Mouse (Mus musculus): ENCODE results near the gene Cdk19. TPM values are rescaled to one million over a fixed set of nuclear protein-coding genes. Genes with fewer than 3 reads are reported as not detected.

Gene Cdk19
- polyA plus RNA-seq, 1 experiment, result 10.7 TPM

DNA sequence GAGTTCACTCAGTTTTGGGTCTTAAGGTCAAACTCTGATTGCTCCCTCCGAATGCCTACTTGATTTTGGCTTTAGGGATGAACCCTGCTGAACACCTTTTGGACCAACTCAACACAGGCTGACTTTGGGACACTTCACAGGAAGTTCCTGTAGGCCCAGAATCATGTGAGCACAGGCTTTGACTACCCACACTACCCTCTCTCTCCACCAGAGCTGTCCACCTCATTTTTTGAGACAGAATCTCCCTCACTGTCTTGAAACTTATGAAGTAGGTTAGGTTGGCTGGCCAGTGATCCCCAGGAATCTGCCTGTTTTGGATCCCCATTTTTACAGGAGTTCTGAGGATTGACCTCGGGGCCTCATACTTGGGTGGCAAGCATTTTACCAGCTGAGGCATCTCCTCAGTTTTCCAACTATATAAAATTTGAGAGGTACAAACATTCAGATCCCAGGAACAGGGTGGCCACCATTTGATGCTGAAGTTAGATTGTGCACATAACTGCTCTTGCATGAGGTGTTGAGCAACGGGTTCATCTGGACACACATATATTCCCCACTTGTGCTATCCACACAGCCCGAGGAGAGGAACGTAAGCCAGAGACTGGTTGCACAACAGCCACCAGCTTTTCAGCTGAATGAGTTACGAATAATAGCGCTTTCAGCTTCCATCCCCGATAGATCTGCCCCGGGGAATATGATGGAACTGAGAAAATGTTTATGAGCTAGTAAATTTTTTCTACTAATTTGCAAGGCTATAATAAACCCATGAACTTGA is 184.9 kb downstream of the Cdk19 start:
- no peaks in the 10 kb centered on the region for H3K36me3 ChIP-seq (ENCODE audit: control insufficient read depth, insufficient read depth, low read length)
- no peak overlapping the region for H3K4me3 ChIP-seq (ENCODE audit: extremely low read depth, insufficient read depth, insufficient read length)
- no peak for DNase-seq (ENCODE audit: low read depth in 1 of 2, low spot score in 2 of 2)
- peaks cover 8% of the 10 kb centered on the region; the same call in 1 of the 2 replicates for H3K4me1 ChIP-seq (ENCODE audit: control insufficient read depth, insufficient read depth, insufficient read length)
- no peak overlapping the region for H3K27ac ChIP-seq (ENCODE audit: insufficient read depth, low read length)
- WGBS, result 78% methylated on average over 9 of the region's 9 CpGs
- no peaks in the 10 kb centered on the region for H3K27me3 ChIP-seq (ENCODE audit: control insufficient read depth, insufficient read depth, low read length)
- TF ChIP-seq POLR2A (IDR thresholded peaks at IDR 0.05; ENCODE audit: low read depth, low read length), result no peak
- TF ChIP-seq CTCF (IDR thresholded peaks at IDR 0.05; ENCODE audit: extremely low read depth, insufficient read depth, insufficient read length, insufficient replicate concordance), result no peak

GRCm38 (mm10) chr10:40524991-40525390 is 185.6 kb downstream of the Cdk19 start:
- Histone ChIP-seq H3K36me3 (ENCODE audit: control insufficient read depth, insufficient read depth, low read length) (no peaks in the 10 kb centered on the region), H3K27me3 (ENCODE audit: control insufficient read depth, insufficient read depth, low read length) (no peaks in the 10 kb centered on the region), H3K4me3 (ENCODE audit: extremely low read depth, insufficient read depth, insufficient read length) (no peak overlapping the region), H3K4me1 (ENCODE audit: control insufficient read depth, insufficient read depth, insufficient read length) (peaks cover 8% of the 10 kb centered on the region; the same call in 1 of the 2 replicates), H3K27ac (ENCODE audit: insufficient read depth, low read length) (no peak overlapping the region)
- no peak for TF ChIP-seq POLR2A (IDR thresholded peaks at IDR 0.05; ENCODE audit: low read depth, low read length)
- TF ChIP-seq CTCF (IDR thresholded peaks at IDR 0.05; ENCODE audit: extremely low read depth, insufficient read depth, insufficient read length, insufficient replicate concordance), result no peak
- DNase-seq (ENCODE audit: low read depth in 1 of 2, low spot score in 2 of 2), result peak; percentile 42 to 64
- 25% methylated on average over 10 of the region's 10 CpGs for WGBS

GRCm38 (mm10) chr10:40525616-40526155 is 186.3 kb downstream of the Cdk19 start:
- WGBS, result 33% methylated on average over 9 of the region's 9 CpGs

DNA sequence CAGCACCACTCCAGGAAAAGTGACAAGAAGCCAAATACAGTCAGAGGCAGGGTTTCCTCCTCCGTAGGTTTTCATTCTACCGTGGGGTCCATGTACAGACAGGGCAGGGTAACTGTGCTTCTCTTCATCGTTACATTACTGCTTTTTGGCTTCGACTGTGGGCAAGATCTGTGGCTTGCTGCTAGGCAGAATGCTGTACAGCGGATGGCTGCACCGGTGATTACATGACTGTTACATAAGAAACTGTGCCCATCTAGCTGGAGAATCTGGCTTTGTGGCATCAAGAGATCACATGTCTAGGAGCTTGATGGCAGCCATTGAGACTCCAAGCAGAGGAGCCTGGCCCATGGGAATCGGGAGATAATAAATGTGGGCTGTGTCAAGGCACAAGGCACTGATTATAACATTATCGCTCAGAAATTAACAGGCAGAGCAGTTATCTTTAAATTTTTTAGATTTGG is 187.0 kb downstream of the Cdk19 start:
- Histone ChIP-seq H3K36me3 (ENCODE audit: control insufficient read depth, insufficient read depth, low read length) (no peaks in the 10 kb centered on the region), H3K4me3 (ENCODE audit: extremely low read depth, insufficient read depth, insufficient read length) (no peak overlapping the region), H3K27ac (ENCODE audit: insufficient read depth, low read length) (peak overlapping the region; percentile 4; the same call in 1 of the 2 replicates), H3K4me1 (ENCODE audit: control insufficient read depth, insufficient read depth, insufficient read length) (peaks cover 8% of the 10 kb centered on the region; the same call in 1 of the 2 replicates), H3K27me3 (ENCODE audit: control insufficient read depth, insufficient read depth, low read length) (no peaks in the 10 kb centered on the region)
- TF ChIP-seq POLR2A (IDR thresholded peaks at IDR 0.05; ENCODE audit: low read depth, low read length), result no peak
- TF ChIP-seq CTCF (IDR thresholded peaks at IDR 0.05; ENCODE audit: extremely low read depth, insufficient read depth, insufficient read length, insufficient replicate concordance), result no peak
- DNase-seq (ENCODE audit: low read depth in 1 of 2, low spot score in 2 of 2), result no peak
- WGBS, result 28% methylated on average over 8 of the region's 8 CpGs

More at GRCm38 (mm10) chr10:40525616-40526155, 186.3 kb downstream of the Cdk19 start:
- TF ChIP-seq POLR2A (IDR thresholded peaks at IDR 0.05; ENCODE audit: low read depth, low read length) (no peak), CTCF (IDR thresholded peaks at IDR 0.05; ENCODE audit: extremely low read depth, insufficient read depth, insufficient read length, insufficient replicate concordance) (no peak)
- peaks cover 8% of the 10 kb centered on the region; the same call in 1 of the 2 replicates for H3K4me1 ChIP-seq (ENCODE audit: control insufficient read depth, insufficient read depth, insufficient read length)
- H3K27me3 ChIP-seq (ENCODE audit: control insufficient read depth, insufficient read depth, low read length), result no peaks in the 10 kb centered on the region
- no peak overlapping the region for H3K4me3 ChIP-seq (ENCODE audit: extremely low read depth, insufficient read depth, insufficient read length)
- H3K36me3 ChIP-seq (ENCODE audit: control insufficient read depth, insufficient read depth, low read length), result no peaks in the 10 kb centered on the region
- H3K27ac ChIP-seq (ENCODE audit: insufficient read depth, low read length), result 0 out of 2 replicates have a peak overlapping the region, but pooled peaks have one; percentile 26
- no peak for DNase-seq (ENCODE audit: low read depth in 1 of 2, low spot score in 2 of 2)

DNA sequence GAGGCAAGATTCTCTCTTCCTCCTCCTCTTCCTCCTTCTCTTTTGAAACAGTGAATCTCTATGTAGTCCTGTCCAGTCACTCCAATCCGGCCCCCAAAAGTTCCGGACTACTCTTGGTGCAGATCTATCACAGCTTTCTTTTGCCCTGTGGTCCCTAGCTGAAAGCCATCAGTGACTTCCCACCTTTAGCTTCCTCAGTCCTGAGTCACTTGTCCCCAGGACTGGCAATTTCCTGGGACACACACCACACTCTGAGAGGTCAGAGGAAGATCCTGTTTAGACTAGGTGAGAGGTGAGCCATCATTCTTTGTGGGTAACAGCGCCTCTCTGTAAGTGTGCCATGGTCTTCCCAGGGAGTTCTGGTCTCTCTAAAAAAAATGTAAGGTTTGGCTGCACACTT is 187.6 kb downstream of the Cdk19 start:
- TF ChIP-seq CTCF (IDR thresholded peaks at IDR 0.05; ENCODE audit: extremely low read depth, insufficient read depth, insufficient read length, insufficient replicate concordance) (no peak), POLR2A (IDR thresholded peaks at IDR 0.05; ENCODE audit: low read depth, low read length) (no peak)
- no peaks in the 10 kb centered on the region for H3K36me3 ChIP-seq (ENCODE audit: control insufficient read depth, insufficient read depth, low read length)
- no peak overlapping the region for H3K4me3 ChIP-seq (ENCODE audit: extremely low read depth, insufficient read depth, insufficient read length)
- H3K27me3 ChIP-seq (ENCODE audit: control insufficient read depth, insufficient read depth, low read length), result no peaks in the 10 kb centered on the region
- WGBS, result 71% methylated on average over 3 of the region's 3 CpGs
- peak overlapping the region; percentile 28; the same call in 1 of the 2 replicates for H3K27ac ChIP-seq (ENCODE audit: insufficient read depth, low read length)
- no peak for DNase-seq (ENCODE audit: low read depth in 1 of 2, low spot score in 2 of 2)
- H3K4me1 ChIP-seq (ENCODE audit: control insufficient read depth, insufficient read depth, insufficient read length), result peaks cover 8% of the 10 kb centered on the region; the same call in 1 of the 2 replicates

DNA sequence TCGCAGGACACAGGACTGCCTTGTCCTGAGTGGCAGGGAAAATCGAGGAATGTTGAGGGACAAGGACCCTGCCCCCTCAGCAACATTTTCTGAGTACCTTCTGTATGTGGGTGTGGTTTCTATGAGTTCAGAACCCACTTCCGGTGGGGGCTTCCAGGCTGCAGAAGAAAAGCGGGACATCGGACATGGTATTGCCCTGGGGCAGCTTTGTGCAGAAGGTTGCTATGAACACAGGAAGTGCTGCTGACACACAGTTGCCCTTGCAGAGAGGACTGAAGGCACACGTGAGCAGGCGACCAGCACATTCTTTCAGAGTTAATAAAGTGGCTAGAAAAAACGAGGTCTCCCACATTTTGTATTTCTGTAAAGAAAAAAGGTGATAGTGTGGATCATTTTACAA is 188.2 kb downstream of the Cdk19 start:
- Histone ChIP-seq H3K4me1 (ENCODE audit: control insufficient read depth, insufficient read depth, insufficient read length) (peaks cover 8% of the 10 kb centered on the region; the same call in 1 of the 2 replicates), H3K27me3 (ENCODE audit: control insufficient read depth, insufficient read depth, low read length) (no peaks in the 10 kb centered on the region), H3K4me3 (ENCODE audit: extremely low read depth, insufficient read depth, insufficient read length) (no peak overlapping the region), H3K36me3 (ENCODE audit: control insufficient read depth, insufficient read depth, low read length) (no peaks in the 10 kb centered on the region), H3K27ac (ENCODE audit: insufficient read depth, low read length) (peak overlapping the region; percentile 28; the same call in 1 of the 2 replicates)
- peak; percentile 36 to 57 for DNase-seq (ENCODE audit: low read depth in 1 of 2, low spot score in 2 of 2)
- TF ChIP-seq POLR2A (IDR thresholded peaks at IDR 0.05; ENCODE audit: low read depth, low read length), result no peak
- no peak for TF ChIP-seq CTCF (IDR thresholded peaks at IDR 0.05; ENCODE audit: extremely low read depth, insufficient read depth, insufficient read length, insufficient replicate concordance)
- 2% methylated on average over 8 of the region's 8 CpGs for WGBS

All from spleen, adult 2 months (tissue).